Mouse (Mus musculus) liver, embryonic 14.5 days (tissue): ENCODE results near the gene Rtkn2.

Source experiments
- CTCF ChIP-seq: IDR thresholded peaks from 2 replicates; pipeline ENCODE4 v1.5.1; 2016; ENCODE audit warnings: antibody characterized with exemption, low read depth, control low read depth
- EP300 ChIP-seq: IDR thresholded peaks from 2 replicates; pipeline ENCODE4 v1.6.1; 2016; ENCODE audit warnings: antibody characterized with exemption, low read depth

- TF ChIP-seq EP300 (no peak), CTCF (no peak)
Measured at GRCm38 (mm10) chr10:67962496-67962895, 16.9 kb upstream of the Rtkn2 start.
